Mouse (Mus musculus) forebrain, postnatal 0 days (tissue): ENCODE measurements around the gene Olfr1420. TPM values are rescaled to one million over a fixed set of nuclear protein-coding genes. Genes with fewer than 3 reads are reported as not detected.
"Not testable (repeated sequence)": the region's sequence is repeated elsewhere in the genome, so short reads cannot be mapped to it uniquely, and the experiment has no call there.

ENCODE experiments used
- ATAC-seq: fragments of 200-750 bp; cut with Nextera tagmentation; 2 replicates; pipeline ENCODE4 v1.8.0; 2017; ENCODE audit warnings: mild to moderate bottlenecking, moderate library complexity
- DNase-seq: peaks from one replicate; pipeline ENCODE4 v3.0.0-alpha.2; 2015
- H3K27ac ChIP-seq: fragments of 300-500 bp; sonication (generic); 2 replicates; pipeline ENCODE4 v1.5.1; 2014; ENCODE audit warnings: low read depth, mild to moderate bottlenecking, antibody characterized with exemption, low read length, moderate library complexity, mixed read lengths
- H3K27me3 ChIP-seq: fragments of 300-500 bp; sonication (generic); 2 replicates; pipeline ENCODE4 v1.6.1; 2014; ENCODE audit warnings: mild to moderate bottlenecking, low read length, mixed read lengths; ENCODE audit not compliant: insufficient read depth
- H3K36me3 ChIP-seq: fragments of 300-500 bp; sonication (generic); 2 replicates; pipeline ENCODE4 v1.6.1; 2014; ENCODE audit warnings: mild to moderate bottlenecking, moderate library complexity; ENCODE audit not compliant: insufficient read depth
- H3K4me1 ChIP-seq: fragments of 300-500 bp; sonication (generic); 2 replicates; pipeline ENCODE4 v1.6.1; 2014; ENCODE audit warnings: antibody characterized with exemption; ENCODE audit not compliant: insufficient read depth
- H3K4me2 ChIP-seq: fragments of 300-500 bp; sonication (generic); 2 replicates; pipeline ENCODE4 v1.6.1; 2014; ENCODE audit warnings: low read depth, mild to moderate bottlenecking, moderate library complexity
- H3K4me3 ChIP-seq: fragments of 300-500 bp; sonication (generic); 2 replicates; pipeline ENCODE4 v1.5.1; 2014; ENCODE audit warnings: low read depth, low read length, mixed read lengths
- H3K9ac ChIP-seq: fragments of 300-500 bp; sonication (generic); 2 replicates; pipeline ENCODE4 v1.6.1; 2014; ENCODE audit warnings: mild to moderate bottlenecking
- H3K9me3 ChIP-seq: fragments of 300-500 bp; sonication (generic); 2 replicates; pipeline ENCODE4 v1.6.1; 2016; ENCODE audit warnings: low read length
- CTCF ChIP-seq: sonication (generic); IDR thresholded peaks from 2 replicates; pipeline ENCODE4 v1.5.1; 2016; ENCODE audit warnings: antibody characterized with exemption, control low read depth, low read depth
- whole genome bisulfite sequencing: fragments of 180-500 bp; shearing (Covaris S2); extraction: QIAGEN DNeasy Blood & Tissue Kit; methylation state at CpG from one replicate; pipeline ENCODE4 v1.1.7; 2014; 5-methylcytosine and 5-hydroxymethylcytosine counted together
- microRNA-seq, 2 experiments: library from miRNA; unstranded; fragments of <30 nt; microRNA quantifications; one replicate each; pipeline ENCODE4; 2016
- polyA plus RNA-seq: library from polyadenylated mRNA; unstranded; fragments of >200 nt; fragmentation: Nextera tagmentation; extraction: Ambion mirVana; gene quantifications from 2 replicates; pipeline ENCODE4 v1.2.1, GENCODE M21; 2015
- total RNA-seq: library from RNA; depleted of rRNA; stranded (reverse); fragments of >200 nt; gene quantifications from 2 replicates; pipeline ENCODE4 v1.2.3, GENCODE M21; 2014; rRNA removed

Gene Olfr1420
- total and polyA plus RNA-seq, 2 experiments from 2014 or later, result not detected

- TF ChIP-seq CTCF, result no peak
- no peak overlapping the region for H3K4me3 ChIP-seq
- no peaks in the 10 kb centered on the region for H3K4me1 ChIP-seq
- H3K27ac ChIP-seq, result no peak overlapping the region
- no peak overlapping the region for H3K4me2 ChIP-seq
- ATAC-seq, result no peak
- DNase-seq, result no peak
- peaks cover 60% of the 10 kb centered on the region for H3K36me3 ChIP-seq
- no peaks in the 10 kb centered on the region for H3K27me3 ChIP-seq
- 96% methylated on average over 1 of the region's 1 CpGs for WGBS
- H3K9me3 ChIP-seq, result no peaks in the 10 kb centered on the region
- no peak overlapping the region for H3K9ac ChIP-seq
These were observed 35.7 kb downstream of the Olfr1420 start for GRCm38 (mm10) chr19:11922068-11922467.

GRCm38 (mm10) chr19:11922515-11922914, 36.1 kb downstream of the Olfr1420 start:
- not testable (repeated sequence) for DNase-seq, ATAC-seq, H3K27ac ChIP-seq, H3K27me3 ChIP-seq, H3K4me1 ChIP-seq, H3K9me3 ChIP-seq, H3K9ac ChIP-seq, H3K4me3 ChIP-seq, H3K4me2 ChIP-seq
- WGBS, result 97% methylated on average over 2 of the region's 2 CpGs
- peaks cover 63% of the 10 kb centered on the region for H3K36me3 ChIP-seq

GRCm38 (mm10) chr19:11926380-11926779, 40.0 kb downstream of the Olfr1420 start:
- Histone ChIP-seq H3K27ac (no peak overlapping the region), H3K27me3 (no peaks in the 10 kb centered on the region), H3K4me1 (no peaks in the 10 kb centered on the region), H3K4me2 (no peak overlapping the region), H3K36me3 (peaks cover 74% of the 10 kb centered on the region), H3K9me3 (no peaks in the 10 kb centered on the region), H3K4me3 (no peak overlapping the region), H3K9ac (no peak overlapping the region)
- no peak for DNase-seq
- no peak for TF ChIP-seq CTCF
- no peak for ATAC-seq
- 93% methylated on average over 2 of the region's 2 CpGs for WGBS

- Histone ChIP-seq H3K27me3 (no peaks in the 10 kb centered on the region), H3K9me3 (no peaks in the 10 kb centered on the region), H3K36me3 (peaks cover 76% of the 10 kb centered on the region), H3K27ac (no peak overlapping the region), H3K4me2 (no peak overlapping the region), H3K9ac (no peak overlapping the region), H3K4me3 (no peak overlapping the region), H3K4me1 (no peaks in the 10 kb centered on the region)
- DNase-seq (no peak), ATAC-seq (no peak)
- TF ChIP-seq CTCF, result no peak
- WGBS, result 98% methylated on average over 4 of the region's 4 CpGs
These were observed 41.8 kb downstream of the Olfr1420 start for GRCm38 (mm10) chr19:11928025-11928748.

GRCm38 (mm10) chr19:11946460-11946859, 60.1 kb downstream of the Olfr1420 start:
- H3K27ac ChIP-seq, H3K9ac ChIP-seq, H3K4me2 ChIP-seq, DNase-seq, H3K27me3 ChIP-seq, H3K4me1 ChIP-seq, ATAC-seq, H3K4me3 ChIP-seq, H3K9me3 ChIP-seq: not testable (repeated sequence)
- WGBS, result 96% methylated on average over 8 of the region's 9 CpGs
- peaks cover 34% of the 10 kb centered on the region for H3K36me3 ChIP-seq

Small RNA genes within 50 kb of the gene (microRNA-seq; reads per million reads assigned to microRNA genes)
- 7.9 to 8.5 reads per million in 2 experiments for gene Mir6994

Other genes with a start within 250 kb of the Olfr1420 start
- 0.23 TPM in 1 of 2 replicates, not detected in the other for gene Ms4a3, start 245.7 kb upstream of the Olfr1420 start, total RNA-seq
- not detected in 2 replicates for gene Ms4a3, start 245.7 kb upstream of the Olfr1420 start, polyA plus RNA-seq
- gene Oosp2, start 226.0 kb upstream of the Olfr1420 start, total RNA-seq, result not detected in 2 replicates
- gene Oosp2, start 226.0 kb upstream of the Olfr1420 start, polyA plus RNA-seq, result 0.60 TPM in 1 of 2 replicates, not detected in the other
- not detected in 2 replicates for gene Oosp1, start 195.4 kb upstream of the Olfr1420 start, total RNA-seq
- gene Oosp1, start 195.4 kb upstream of the Olfr1420 start, polyA plus RNA-seq, result not detected in 2 replicates
- gene Oosp3, start 189.5 kb upstream of the Olfr1420 start, total RNA-seq, result not detected in 2 replicates
- not detected in 2 replicates for gene Oosp3, start 189.5 kb upstream of the Olfr1420 start, polyA plus RNA-seq
- gene Gif, start 139.0 kb upstream of the Olfr1420 start, total RNA-seq, result not detected in 2 replicates
- not detected in 2 replicates for gene Gif, start 139.0 kb upstream of the Olfr1420 start, polyA plus RNA-seq
- 27.2 and 30.8 TPM in 2 replicates for gene Mrpl16, start 116.2 kb upstream of the Olfr1420 start, total RNA-seq
- 46.9 and 52.6 TPM in 2 replicates for gene Mrpl16, start 116.2 kb upstream of the Olfr1420 start, polyA plus RNA-seq
- 26.6 and 31.3 TPM in 2 replicates for gene Stx3, start 67.2 kb upstream of the Olfr1420 start, total RNA-seq
- 20.8 and 27.2 TPM in 2 replicates for gene Stx3, start 67.2 kb upstream of the Olfr1420 start, polyA plus RNA-seq
- gene Olfr1417, start 47.3 kb upstream of the Olfr1420 start, total RNA-seq, result not detected in 2 replicates
- gene Olfr1417, start 47.3 kb upstream of the Olfr1420 start, polyA plus RNA-seq, result 0.10 TPM in 1 of 2 replicates, not detected in the other
- not detected in 2 replicates for gene Olfr1418, start 25.5 kb upstream of the Olfr1420 start, total RNA-seq
- not detected in 2 replicates for gene Olfr1418, start 25.5 kb upstream of the Olfr1420 start, polyA plus RNA-seq
- not detected in 2 replicates for gene Olfr1419, start 11.5 kb upstream of the Olfr1420 start, total RNA-seq
- gene Olfr1419, start 11.5 kb upstream of the Olfr1420 start, polyA plus RNA-seq, result not detected in 2 replicates
- 7.2 and 12.1 TPM in 2 replicates for gene Patl1, start 25.8 kb downstream of the Olfr1420 start, total RNA-seq
- gene Patl1, start 25.8 kb downstream of the Olfr1420 start, polyA plus RNA-seq, result 7.7 and 11.8 TPM in 2 replicates
- 27.3 and 30.3 TPM in 2 replicates for gene Osbp, start 79.4 kb downstream of the Olfr1420 start, total RNA-seq
- gene Osbp, start 79.4 kb downstream of the Olfr1420 start, polyA plus RNA-seq, result 2.3 and 3.1 TPM in 2 replicates
- not detected in 2 replicates for gene Olfr1423, start 154.8 kb downstream of the Olfr1420 start, total RNA-seq
- gene Olfr1423, start 154.8 kb downstream of the Olfr1420 start, polyA plus RNA-seq, result not detected in 2 replicates
- gene Olfr1424, start 176.1 kb downstream of the Olfr1420 start, total RNA-seq, result not detected in 2 replicates
- gene Olfr1424, start 176.1 kb downstream of the Olfr1420 start, polyA plus RNA-seq, result not detected in 2 replicates
- gene Olfr1425, start 191.2 kb downstream of the Olfr1420 start, total RNA-seq, result not detected in 2 replicates
- not detected in 2 replicates for gene Olfr1425, start 191.2 kb downstream of the Olfr1420 start, polyA plus RNA-seq
- gene Olfr1426, start 205.4 kb downstream of the Olfr1420 start, total RNA-seq, result not detected in 2 replicates
- gene Olfr1426, start 205.4 kb downstream of the Olfr1420 start, polyA plus RNA-seq, result not detected in 2 replicates
- not detected in 2 replicates for gene Olfr1427, start 216.8 kb downstream of the Olfr1420 start, total RNA-seq
- not detected in 2 replicates for gene Olfr1427, start 216.8 kb downstream of the Olfr1420 start, polyA plus RNA-seq
- not detected in 2 replicates for gene Olfr1428, start 229.3 kb downstream of the Olfr1420 start, total RNA-seq
- gene Olfr1428, start 229.3 kb downstream of the Olfr1420 start, polyA plus RNA-seq, result not detected in 2 replicates
- gene Olfr76, start 236.6 kb downstream of the Olfr1420 start, total RNA-seq, result not detected in 2 replicates
- gene Olfr76, start 236.6 kb downstream of the Olfr1420 start, polyA plus RNA-seq, result not detected in 2 replicates